Comparison of ENCODE assay signal across 8 mouse cellular contexts in the genomic region with DNA sequence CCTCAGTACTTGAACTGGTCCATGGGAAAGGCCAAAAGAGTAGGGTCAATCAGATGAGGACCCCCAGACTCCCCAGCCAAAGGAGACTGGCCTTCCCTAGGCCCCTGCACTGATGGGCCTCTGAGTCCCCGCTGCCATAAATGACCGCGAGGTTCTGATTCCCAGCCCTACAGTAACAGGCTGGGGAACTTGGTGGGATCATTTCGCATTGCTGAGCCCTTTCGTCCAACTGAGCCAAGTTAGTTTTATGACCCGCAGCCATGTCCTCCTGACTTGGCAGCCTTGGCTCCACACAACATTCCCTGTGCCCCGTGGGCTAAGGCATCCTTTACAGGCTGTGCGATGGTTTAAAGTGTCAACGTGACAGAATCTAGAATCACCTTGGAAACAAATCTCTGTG. TPM values are rescaled to one million over a fixed set of nuclear protein-coding genes. Genes with fewer than 3 reads are reported as not detected.
DNase-seq lines count a peak whose midpoint lies in the region; ATAC-seq and TF ChIP-seq lines count a peak whose summit lies in the region.

No protein-coding gene starts in this region.

- H3K4me3 ChIP-seq in heart, embryonic 15.5 days, result peak overlapping the region; percentile 92
- peak overlapping the region; percentile 84 for H3K4me3 ChIP-seq in G1E (ENCODE audit: low read depth, low read length)
- H3K4me3 ChIP-seq in hindbrain, embryonic 11.5 days (ENCODE audit: low read depth, low read length), result peak overlapping the region; percentile 76
- peak overlapping the region; percentile 83 for H3K4me3 ChIP-seq in midbrain, embryonic 12.5 days

- no peak for DNase-seq in heart, postnatal 36 days
- DNase-seq in G1E (ENCODE audit: low spot score), result no peak
- DNase-seq in hindbrain, embryonic 11.5 days (ENCODE audit: low spot score), result no peak
- no peak for DNase-seq in right cerebral cortex, postnatal 10 days (ENCODE audit: low spot score in 2 of 2)
- DNase-seq in adrenal gland, postnatal 4 days (ENCODE audit: low spot score in 2 of 2), result no peak

- no peaks in the 10 kb centered on the region for H3K9me3 ChIP-seq in heart, embryonic 15.5 days (replicated peaks)
- no peaks in the 10 kb centered on the region for H3K9me3 ChIP-seq in G1E (replicated peaks)
- no peaks in the 10 kb centered on the region for H3K9me3 ChIP-seq in hindbrain, embryonic 11.5 days (ENCODE audit: control insufficient read depth, low read length)
- no peaks in the 10 kb centered on the region for H3K9me3 ChIP-seq in midbrain, embryonic 12.5 days

- ATAC-seq in heart, embryonic 15.5 days (replicated peaks; ENCODE audit: insufficient number of reproducible peaks, insufficient read depth, low FRiP score, low read depth), result no peak
- ATAC-seq in G1E (ENCODE audit: extremely low read depth, insufficient number of reproducible peaks, low FRiP score, poor library complexity, severe bottlenecking), result no peak
- no peak for ATAC-seq in hindbrain, embryonic 11.5 days (ENCODE audit: low FRiP score)
- no peak for ATAC-seq in midbrain, embryonic 12.5 days (ENCODE audit: low FRiP score, low read depth)
- ATAC-seq in activated CD4-positive, CD25-positive, alpha-beta regulatory T cell, adult 4 months, result no peak

- H3K27ac ChIP-seq in heart, embryonic 15.5 days, result peak overlapping the region; percentile 88
- H3K27ac ChIP-seq in hindbrain, embryonic 11.5 days (ENCODE audit: low read depth, low read length), result no peak overlapping the region
- peak overlapping the region; percentile 89; the same call in 1 of the 2 replicates for H3K27ac ChIP-seq in midbrain, embryonic 12.5 days (replicated peaks)

- intact Hi-C loops in heart, postnatal 36 days (cut with DNase I), result no loop called here

- no peak for TF ChIP-seq CTCF in G1E (IDR thresholded peaks at IDR 0.05; ENCODE audit: low read depth, low read length)

- H3K27me3 ChIP-seq in heart, embryonic 15.5 days, result no peaks in the 10 kb centered on the region
- H3K27me3 ChIP-seq in G1E (ENCODE audit: insufficient read depth, low read length), result no peaks in the 10 kb centered on the region
- no peaks in the 10 kb centered on the region for H3K27me3 ChIP-seq in hindbrain, embryonic 11.5 days (ENCODE audit: control insufficient read depth, insufficient read depth, low read length)
- H3K27me3 ChIP-seq in midbrain, embryonic 12.5 days, result no peaks in the 10 kb centered on the region; the same call in 1 of the 2 replicates

- peaks cover 38% of the 10 kb centered on the region for H3K4me1 ChIP-seq in heart, embryonic 15.5 days (replicated peaks)
- H3K4me1 ChIP-seq in G1E (ENCODE audit: insufficient read depth, low read depth, low read length), result peaks cover 43% of the 10 kb centered on the region
- peaks cover 9% of the 10 kb centered on the region for H3K4me1 ChIP-seq in hindbrain, embryonic 11.5 days (replicated peaks; ENCODE audit: control insufficient read depth, insufficient read depth, low read length)
- peaks cover 33% of the 10 kb centered on the region for H3K4me1 ChIP-seq in midbrain, embryonic 12.5 days

- H3K4me2 ChIP-seq in heart, embryonic 15.5 days, result peak overlapping the region; percentile 87
- peak overlapping the region; percentile 77 for H3K4me2 ChIP-seq in hindbrain, embryonic 11.5 days (replicated peaks; ENCODE audit: low read depth, low read length)
- H3K4me2 ChIP-seq in midbrain, embryonic 12.5 days (replicated peaks), result peak overlapping the region; percentile 81

- 53% methylated on average over 9 of the region's 9 CpGs for whole genome bisulfite sequencing in heart, embryonic 15.5 days
- 46% methylated on average over 9 of the region's 9 CpGs for WGBS in hindbrain, embryonic 11.5 days
- 53% methylated on average over 9 of the region's 9 CpGs for WGBS in midbrain, embryonic 12.5 days

- peak overlapping the region; percentile 92 for H3K9ac ChIP-seq in heart, embryonic 15.5 days
- H3K9ac ChIP-seq in hindbrain, embryonic 11.5 days (ENCODE audit: low read depth, low read length), result peak overlapping the region; percentile 50
- 0 out of 2 replicates have a peak overlapping the region, but pooled peaks have one; percentile 87 for H3K9ac ChIP-seq in midbrain, embryonic 12.5 days (replicated peaks)

- no peaks in the 10 kb centered on the region for H3K36me3 ChIP-seq in heart, embryonic 15.5 days
- H3K36me3 ChIP-seq in G1E (replicated peaks), result peaks cover 9% of the 10 kb centered on the region
- H3K36me3 ChIP-seq in hindbrain, embryonic 11.5 days (ENCODE audit: control insufficient read depth, insufficient read depth, low read length), result no peaks in the 10 kb centered on the region
- no peaks in the 10 kb centered on the region for H3K36me3 ChIP-seq in midbrain, embryonic 12.5 days

RNA-seq across cellular contexts. Expression of a gene that starts 1.0 kb away (rescaled TPM):
- 11.6 and 16.2 TPM in 2 replicates for polyA plus RNA-seq in heart, embryonic 15.5 days (2015; fragmentation: Nextera tagmentation; extraction: Ambion mirVana)
- total RNA-seq in heart, postnatal 36 days (2021), result 10 to 100 TPM; 18.5 to 20.7 TPM
- total RNA-seq in G1E (2014; fragmentation: Nextera tagmentation) (80.8 and 89.0 TPM in 2 replicates), G1E (2017) (16.1 and 21.1 TPM in 2 replicates)
- 106 and 133 TPM in 2 replicates for polyA plus RNA-seq in G1E (2012)
- polyA plus RNA-seq in hindbrain, embryonic 11.5 days (2014; fragmentation: Nextera tagmentation; extraction: Ambion mirVana), result 23.6 and 25.8 TPM in 2 replicates
- polyA plus RNA-seq in midbrain, embryonic 12.5 days (2016; fragmentation: Nextera tagmentation; extraction: Ambion mirVana), result 24.7 and 25.7 TPM in 2 replicates
- 10 to 100 TPM; 17.8 to 24.4 TPM for polyA plus RNA-seq in activated CD4-positive, CD25-positive, alpha-beta regulatory T cell, adult 4 months (2017; shearing (Covaris generic))
- total RNA-seq in adrenal gland, postnatal 4 days (2021), result 10 to 100 TPM; 43.5 to 54.8 TPM

RNA-seq across cellular contexts. Expression of a gene that starts 1.1 kb away (rescaled TPM):
- polyA plus RNA-seq in heart, embryonic 15.5 days (2015; fragmentation: Nextera tagmentation; extraction: Ambion mirVana), result 35.2 and 38.1 TPM in 2 replicates
- total RNA-seq in heart, postnatal 36 days (2021), result 10 to 100 TPM; 19.3 to 24.8 TPM
- total RNA-seq in G1E (2014; fragmentation: Nextera tagmentation) (14.9 and 17.2 TPM in 2 replicates), G1E (2017) (31.4 and 37.9 TPM in 2 replicates)
- 3.8 and 5.6 TPM in 2 replicates for polyA plus RNA-seq in G1E (2012)
- polyA plus RNA-seq in hindbrain, embryonic 11.5 days (2014; fragmentation: Nextera tagmentation; extraction: Ambion mirVana), result 69.5 and 70.5 TPM in 2 replicates
- 62.3 and 64.0 TPM in 2 replicates for polyA plus RNA-seq in midbrain, embryonic 12.5 days (2016; fragmentation: Nextera tagmentation; extraction: Ambion mirVana)
- 10 to 100 TPM; 31.9 to 37.4 TPM for polyA plus RNA-seq in activated CD4-positive, CD25-positive, alpha-beta regulatory T cell, adult 4 months (2017; shearing (Covaris generic))
- total RNA-seq in adrenal gland, postnatal 4 days (2021), result 10 to 100 TPM; 34.0 to 35.7 TPM
